Mouse (Mus musculus) intestine, embryonic 15.5 days (tissue): Measurements from ENCODE around the gene Cnst. TPM values are rescaled to one million over a fixed set of nuclear protein-coding genes. Genes with fewer than 3 reads are reported as not detected.

ENCODE experiments used
- ATAC-seq: fragments of 200-750 bp; cut with Nextera tagmentation; 2 replicates; pipeline ENCODE4 v1.8.0; 2017; ENCODE audit warnings: moderate TSS enrichment, moderate library complexity
- H3K27ac ChIP-seq: fragments of 300-500 bp; sonication (generic); 2 replicates; pipeline ENCODE4 v1.5.1; 2015; ENCODE audit warnings: mild to moderate bottlenecking, inconsistent platforms
- H3K27me3 ChIP-seq: fragments of 300-500 bp; sonication (generic); replicated peaks from 2 replicates; pipeline ENCODE4 v1.6.1; 2015; ENCODE audit warnings: inconsistent platforms
- H3K36me3 ChIP-seq: fragments of 300-500 bp; sonication (generic); 2 replicates; pipeline ENCODE4 v1.6.1; 2015; ENCODE audit warnings: inconsistent platforms
- H3K4me1 ChIP-seq: fragments of 300-500 bp; sonication (generic); replicated peaks from 2 replicates; pipeline ENCODE4 v1.6.1; 2015; ENCODE audit warnings: inconsistent platforms
- H3K4me2 ChIP-seq: fragments of 300-500 bp; sonication (generic); replicated peaks from 2 replicates; pipeline ENCODE4 v1.6.1; 2015; ENCODE audit warnings: mild to moderate bottlenecking, inconsistent platforms
- H3K4me3 ChIP-seq: fragments of 300-500 bp; sonication (generic); replicated peaks from 2 replicates; pipeline ENCODE4 v1.5.1; 2015; ENCODE audit warnings: inconsistent platforms
- H3K9ac ChIP-seq: fragments of 300-500 bp; sonication (generic); 2 replicates; pipeline ENCODE4 v1.6.1; 2015; ENCODE audit warnings: inconsistent platforms
- H3K9me3 ChIP-seq: fragments of 300-500 bp; sonication (generic); 2 replicates; pipeline ENCODE4 v1.6.1; 2016; ENCODE audit warnings: inconsistent platforms
- WGBS: fragments of 180-500 bp; shearing (Covaris S2); methylation state at CpG from one replicate; pipeline ENCODE4 v1.1.7; 2015; 5-methylcytosine and 5-hydroxymethylcytosine counted together
- polyA plus RNA-seq: library from polyadenylated mRNA; unstranded; fragments of >200 nt; fragmentation: Nextera tagmentation; extraction: Ambion mirVana; gene quantifications from 2 replicates; pipeline ENCODE4 v1.2.1, GENCODE M21; 2015

Gene Cnst
- polyA plus RNA-seq, 1 experiment from 2014 or later, result 11.8 TPM

DNA sequence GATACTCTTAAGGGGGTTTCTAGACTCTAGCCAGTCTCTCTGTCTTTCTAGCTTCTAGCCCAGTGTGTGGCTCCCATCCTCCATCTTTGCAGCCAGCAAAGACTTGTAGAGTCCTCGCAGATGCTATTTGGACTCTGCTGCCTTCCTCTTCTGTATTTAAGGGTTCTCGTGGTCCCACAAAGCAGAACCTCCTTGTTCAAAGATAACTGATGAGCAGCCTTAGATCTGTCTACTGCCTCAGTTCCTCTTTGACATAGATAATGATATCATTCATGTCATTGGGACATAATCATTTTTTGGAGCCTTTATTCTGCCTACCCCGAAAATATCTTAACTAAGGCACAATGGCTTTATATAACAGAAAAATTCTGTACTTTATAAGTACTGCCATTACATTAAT, 36.9 kb downstream of the Cnst start:
- 0 out of 2 replicates have a peak, but pooled peaks cover 7% of the 10 kb centered on the region for H3K36me3 ChIP-seq
- 90% methylated on average over 3 of the region's 3 CpGs for WGBS
- peaks cover 4% of the 10 kb centered on the region for H3K4me1 ChIP-seq
- H3K27ac ChIP-seq, result no peak overlapping the region
- no peaks in the 10 kb centered on the region for H3K9me3 ChIP-seq
- H3K4me3 ChIP-seq, result no peak overlapping the region
- no peak overlapping the region for H3K9ac ChIP-seq
- ATAC-seq, result no peak
- H3K4me2 ChIP-seq, result no peak overlapping the region
- H3K27me3 ChIP-seq, result no peaks in the 10 kb centered on the region

DNA sequence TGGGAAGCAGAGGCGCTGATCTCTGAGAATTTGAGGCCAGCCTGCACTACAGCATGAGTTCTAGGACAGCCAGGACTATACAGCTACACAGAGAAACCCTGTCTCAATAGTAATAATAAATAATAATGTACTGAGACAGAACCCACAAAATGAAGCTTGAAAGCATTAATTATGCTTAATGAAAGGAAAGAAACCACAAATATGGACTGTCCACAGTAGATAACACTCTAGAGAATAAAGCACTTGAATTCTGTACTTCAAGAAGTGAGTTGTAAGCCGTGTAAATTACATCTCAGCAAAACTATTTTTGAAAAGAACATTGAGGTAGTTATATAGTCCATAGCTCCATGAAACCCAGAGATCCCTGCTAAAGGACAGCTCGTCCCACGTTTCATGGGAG, 38.0 kb downstream of the Cnst start:
- no peak overlapping the region for H3K4me3 ChIP-seq
- no peaks in the 10 kb centered on the region for H3K27me3 ChIP-seq
- WGBS, result 86% methylated on average over 4 of the region's 4 CpGs
- no peak overlapping the region for H3K9ac ChIP-seq
- no peak overlapping the region for H3K27ac ChIP-seq
- no peak overlapping the region for H3K4me2 ChIP-seq
- H3K36me3 ChIP-seq, result 0 out of 2 replicates have a peak, but pooled peaks cover 7% of the 10 kb centered on the region
- ATAC-seq, result no peak
- H3K4me1 ChIP-seq, result peaks cover 7% of the 10 kb centered on the region
- no peaks in the 10 kb centered on the region for H3K9me3 ChIP-seq

DNA sequence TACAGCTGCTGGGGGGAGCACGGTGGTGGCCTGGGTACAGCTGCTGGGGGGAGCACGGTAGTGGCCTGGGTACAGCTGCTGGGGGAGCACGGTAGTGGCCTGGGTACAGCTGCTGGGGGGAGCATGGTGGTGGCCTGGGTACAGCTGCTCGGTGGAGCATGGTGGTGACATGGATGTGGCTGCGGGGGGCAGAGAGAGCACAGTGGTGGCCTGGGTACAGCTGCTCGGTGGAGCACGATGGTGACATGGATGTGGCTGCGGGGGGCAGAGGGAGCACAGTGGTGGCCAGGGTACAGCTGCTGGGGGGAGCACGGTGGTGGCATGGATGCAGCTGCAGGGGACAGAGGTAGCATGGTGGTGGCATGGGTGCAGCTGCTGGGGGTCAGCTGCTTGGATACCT, 39.5 kb downstream of the Cnst start:
- peaks cover 7% of the 10 kb centered on the region for H3K4me1 ChIP-seq
- no peak overlapping the region for H3K4me2 ChIP-seq
- H3K36me3 ChIP-seq, result no peaks in the 10 kb centered on the region
- no peak overlapping the region for H3K27ac ChIP-seq
- H3K9ac ChIP-seq, result no peak overlapping the region
- H3K9me3 ChIP-seq, result no peaks in the 10 kb centered on the region
- ATAC-seq, result no peak
- 88% methylated on average over 9 of the region's 9 CpGs for WGBS
- no peak overlapping the region for H3K4me3 ChIP-seq
- H3K27me3 ChIP-seq, result no peaks in the 10 kb centered on the region

DNA sequence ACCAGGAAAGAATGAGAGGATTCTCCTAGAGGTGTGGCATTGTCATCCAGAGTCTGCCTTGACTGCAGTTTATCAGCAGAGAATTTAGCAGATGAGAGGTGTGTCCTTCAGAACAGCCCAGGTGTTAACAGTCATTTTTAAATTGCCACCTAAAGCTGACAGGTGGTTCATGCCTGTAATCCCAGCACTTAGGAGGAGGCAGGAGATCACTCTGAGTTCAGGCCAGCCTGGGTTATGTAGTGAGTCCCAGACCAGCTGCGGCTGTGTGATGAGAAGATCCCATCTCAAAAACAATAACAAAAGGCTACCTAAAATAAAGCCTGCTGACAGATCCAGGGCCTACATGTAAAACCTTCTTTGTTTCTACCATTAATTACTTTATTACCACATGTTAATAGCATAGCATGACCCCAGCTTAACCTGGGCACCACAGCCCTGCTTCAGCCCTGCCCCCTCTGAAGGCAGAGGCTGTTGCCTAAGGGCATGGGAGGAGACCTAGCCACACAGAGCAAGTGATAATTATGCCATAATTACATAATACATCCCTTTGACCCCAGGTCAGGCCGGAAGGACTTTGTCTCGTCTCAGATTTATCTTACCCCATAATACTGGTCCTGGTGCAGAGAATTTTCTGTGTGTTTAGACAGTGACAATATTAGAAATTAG, 40.4 kb downstream of the Cnst start:
- 26% methylated on average over 3 of the region's 3 CpGs for WGBS
- peak; percentile 74 for ATAC-seq
- H3K4me3 ChIP-seq, result no peak overlapping the region

DNA sequence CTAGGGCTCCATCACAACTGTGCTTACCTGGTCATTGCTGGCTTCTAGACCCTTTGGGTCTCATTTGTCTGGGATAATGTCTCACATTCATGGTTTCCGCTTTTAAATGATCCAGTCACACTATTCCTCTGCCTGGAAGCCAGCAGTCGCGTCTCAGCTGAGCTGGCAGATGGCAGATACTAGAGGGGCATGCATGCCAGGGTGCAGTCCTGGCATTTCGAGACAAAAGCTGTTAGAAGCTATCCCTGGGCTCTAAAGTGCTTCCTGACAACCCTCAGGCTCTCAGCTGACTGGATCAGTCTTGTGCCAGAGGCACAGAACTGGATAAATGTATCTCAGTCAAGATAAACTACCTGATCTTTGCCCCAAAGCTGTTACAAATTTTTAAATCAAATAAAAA, 42.1 kb downstream of the Cnst start:
- no peak overlapping the region for H3K4me2 ChIP-seq
- 77% methylated on average over 4 of the region's 4 CpGs for WGBS
- H3K4me3 ChIP-seq, result no peak overlapping the region
- H3K4me1 ChIP-seq, result peaks cover 7% of the 10 kb centered on the region
- ATAC-seq, result no peak
- no peak overlapping the region for H3K27ac ChIP-seq
- H3K27me3 ChIP-seq, result no peaks in the 10 kb centered on the region
- no peaks in the 10 kb centered on the region for H3K36me3 ChIP-seq
- H3K9ac ChIP-seq, result no peak overlapping the region
- H3K9me3 ChIP-seq, result no peaks in the 10 kb centered on the region

More for the DNA sequence above, 40.4 kb downstream of the Cnst start:
- Histone ChIP-seq H3K27me3 (no peaks in the 10 kb centered on the region), H3K4me1 (peaks cover 7% of the 10 kb centered on the region), H3K4me2 (no peak overlapping the region), H3K27ac (no peak overlapping the region), H3K9ac (no peak overlapping the region), H3K36me3 (no peaks in the 10 kb centered on the region), H3K9me3 (no peaks in the 10 kb centered on the region)

DNA sequence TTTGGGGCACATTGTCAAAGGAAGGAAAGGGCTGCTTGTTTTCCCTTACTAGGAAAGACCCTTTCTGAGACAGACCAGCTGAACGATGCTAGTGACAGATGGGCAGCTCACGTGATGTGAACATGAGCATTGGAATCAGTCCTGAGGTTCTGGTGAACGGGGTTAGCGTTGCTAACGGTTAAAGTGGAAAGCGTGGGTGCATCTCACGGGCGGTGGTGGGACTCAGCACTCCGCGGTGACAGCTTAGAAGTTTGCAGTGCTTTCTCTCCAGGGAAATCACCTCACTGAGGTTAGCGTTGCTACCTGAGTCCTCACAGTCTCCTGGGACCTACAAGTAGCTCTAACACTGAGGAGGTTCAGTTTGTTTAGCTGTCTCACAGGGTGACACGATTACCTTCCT, 45.5 kb downstream of the Cnst start:
- no peak overlapping the region for H3K4me3 ChIP-seq
- 81% methylated on average over 12 of the region's 12 CpGs for WGBS
- no peaks in the 10 kb centered on the region for H3K27me3 ChIP-seq

DNA sequence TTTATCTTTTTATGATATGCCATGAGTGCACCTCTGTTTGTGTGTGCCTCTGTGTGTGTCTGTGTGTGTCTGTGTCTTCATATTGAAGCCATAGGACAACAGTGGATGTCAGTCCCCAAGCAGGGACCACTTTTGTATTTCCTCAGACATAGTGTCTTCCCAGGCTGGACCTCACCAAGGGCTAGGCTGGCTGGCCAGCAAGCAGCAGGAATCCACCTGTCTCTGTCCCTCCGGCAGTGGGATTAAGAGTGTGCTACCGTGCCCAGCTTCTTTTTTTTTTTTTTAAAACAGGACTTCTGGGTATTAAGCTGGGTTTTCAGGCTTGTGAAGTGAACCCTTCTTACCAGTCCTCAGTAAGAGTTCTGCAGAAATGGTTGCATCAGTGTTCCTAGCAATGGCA, 46.0 kb downstream of the Cnst start:
- no peak for ATAC-seq
- no peak overlapping the region for H3K4me2 ChIP-seq
- WGBS, result 86% methylated on average over 2 of the region's 2 CpGs

More for the DNA sequence above, 45.5 kb downstream of the Cnst start:
- Histone ChIP-seq H3K4me2 (no peak overlapping the region), H3K36me3 (no peaks in the 10 kb centered on the region), H3K27ac (no peak overlapping the region), H3K9ac (no peak overlapping the region), H3K4me1 (peaks cover 2% of the 10 kb centered on the region; the same call in 1 of the 2 replicates), H3K9me3 (no peaks in the 10 kb centered on the region)
- no peak for ATAC-seq

DNA sequence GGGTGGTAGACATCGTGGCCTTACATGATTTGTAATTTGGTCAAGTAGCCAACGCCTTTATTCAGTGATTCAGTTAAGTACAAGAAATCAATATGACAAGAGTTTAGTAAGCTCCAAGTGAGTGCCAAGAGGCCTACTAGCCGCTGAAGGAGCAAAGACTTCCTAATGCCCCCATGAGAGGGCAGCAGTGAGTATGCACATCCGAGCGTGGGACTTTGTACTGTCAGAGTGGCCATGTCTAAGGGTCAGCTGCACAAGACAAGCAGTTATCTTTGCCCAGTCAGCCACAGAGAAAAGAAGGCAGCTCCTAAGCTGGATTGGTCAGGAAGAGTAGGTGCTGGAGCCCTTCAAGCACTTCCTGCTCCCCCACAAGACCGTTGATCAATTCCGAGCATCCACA, 46.8 kb downstream of the Cnst start:
- Histone ChIP-seq H3K27ac (no peak overlapping the region), H3K4me1 (peaks cover 2% of the 10 kb centered on the region; the same call in 1 of the 2 replicates), H3K27me3 (no peaks in the 10 kb centered on the region), H3K9me3 (no peaks in the 10 kb centered on the region), H3K4me2 (no peak overlapping the region), H3K36me3 (no peaks in the 10 kb centered on the region), H3K9ac (no peak overlapping the region), H3K4me3 (no peak overlapping the region)
- WGBS, result 82% methylated on average over 7 of the region's 7 CpGs
- ATAC-seq, result no peak

More for the DNA sequence above, 46.0 kb downstream of the Cnst start:
- H3K9ac ChIP-seq, result no peak overlapping the region
- H3K27me3 ChIP-seq, result no peaks in the 10 kb centered on the region
- no peak overlapping the region for H3K27ac ChIP-seq
- H3K4me1 ChIP-seq, result peaks cover 2% of the 10 kb centered on the region; the same call in 1 of the 2 replicates
- H3K36me3 ChIP-seq, result no peaks in the 10 kb centered on the region
- H3K9me3 ChIP-seq, result no peaks in the 10 kb centered on the region
- no peak overlapping the region for H3K4me3 ChIP-seq

DNA sequence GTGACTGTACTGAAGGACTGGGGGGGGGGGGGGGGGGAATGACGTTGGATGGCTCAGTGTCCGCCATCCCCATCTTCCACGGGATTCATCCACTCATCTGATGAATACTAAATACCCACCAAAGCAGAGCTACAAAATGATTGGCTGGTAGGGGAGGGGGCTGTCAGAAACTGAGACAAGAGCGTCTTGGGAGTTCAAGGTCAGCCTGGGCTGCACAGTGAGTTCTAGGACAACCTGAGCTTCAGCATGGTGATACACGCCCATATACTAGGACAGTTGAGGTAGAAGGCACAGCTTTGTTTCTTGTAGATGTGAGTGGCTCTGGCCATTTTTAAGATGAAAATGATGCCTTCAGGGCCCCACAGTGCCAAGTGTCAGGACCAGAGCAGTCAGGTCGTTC, 52.2 kb downstream of the Cnst start:
- H3K4me1 ChIP-seq, result no peaks in the 10 kb centered on the region
- no peak overlapping the region for H3K27ac ChIP-seq
- whole genome bisulfite sequencing, result 79% methylated on average over 6 of the region's 6 CpGs
- no peak overlapping the region for H3K4me2 ChIP-seq
- no peak overlapping the region for H3K9ac ChIP-seq
- no peak overlapping the region for H3K4me3 ChIP-seq
- no peaks in the 10 kb centered on the region for H3K27me3 ChIP-seq
- no peaks in the 10 kb centered on the region for H3K36me3 ChIP-seq
- H3K9me3 ChIP-seq, result no peaks in the 10 kb centered on the region
- no peak for ATAC-seq

DNA sequence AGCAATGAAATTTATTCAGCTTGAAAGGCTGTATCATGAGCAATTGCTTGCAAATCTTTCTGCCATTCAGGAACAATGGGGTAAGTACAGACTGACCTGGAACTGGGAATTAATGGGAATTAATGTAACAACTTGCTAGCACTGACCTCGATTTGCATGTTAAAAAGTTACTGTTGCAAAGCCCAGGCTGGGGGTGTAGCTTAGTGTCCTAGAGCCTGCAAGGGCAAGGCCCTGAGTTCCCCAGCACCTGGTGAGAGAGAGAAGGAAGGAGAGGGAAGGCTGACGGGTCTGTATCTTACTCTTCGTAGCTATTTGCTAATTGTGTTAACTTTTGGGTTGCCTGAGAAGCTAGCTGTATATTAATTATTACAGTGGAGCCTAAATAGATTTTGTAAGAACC, 58.4 kb downstream of the Cnst start:
- Histone ChIP-seq H3K9me3 (no peaks in the 10 kb centered on the region), H3K27me3 (no peaks in the 10 kb centered on the region), H3K27ac (no peak overlapping the region), H3K4me1 (no peaks in the 10 kb centered on the region), H3K4me3 (no peak overlapping the region), H3K9ac (no peak overlapping the region), H3K36me3 (no peaks in the 10 kb centered on the region), H3K4me2 (no peak overlapping the region)
- 71% methylated on average over 3 of the region's 3 CpGs for WGBS
- ATAC-seq, result no peak

DNA sequence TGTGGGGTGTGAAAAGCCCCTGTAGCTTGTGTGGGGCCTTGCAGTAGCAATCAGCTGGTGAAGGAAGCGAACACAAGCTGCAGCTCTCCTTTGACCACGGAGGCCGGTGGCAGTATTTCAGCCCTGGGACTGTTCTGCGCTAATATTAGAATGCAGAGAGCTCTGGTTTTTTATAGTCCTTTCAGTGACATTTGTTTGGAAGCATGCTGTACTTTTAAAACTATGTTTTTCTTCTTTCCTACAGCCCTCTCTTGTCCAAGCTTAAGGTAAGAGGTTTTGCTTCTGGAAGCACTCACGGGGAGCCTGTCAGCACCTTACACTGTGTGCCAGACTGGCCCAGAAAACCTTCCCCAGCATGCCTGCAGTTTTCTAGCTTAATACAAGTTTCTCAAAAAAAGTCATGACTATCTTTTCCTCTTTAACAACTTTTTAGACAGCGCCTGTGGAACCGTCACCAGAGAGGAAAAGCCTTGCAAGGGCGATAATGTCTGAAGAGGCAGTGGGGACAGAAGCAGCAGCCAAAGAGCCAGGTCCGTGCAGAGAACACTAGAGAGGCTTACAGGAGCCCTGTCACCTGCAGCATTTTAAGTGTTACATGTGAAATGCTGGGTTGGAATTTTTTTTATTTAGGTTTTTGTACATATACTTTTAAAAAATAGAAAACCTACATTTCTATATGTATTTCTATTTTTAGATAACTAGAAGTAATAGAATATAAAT, 60.0 kb downstream of the Cnst start:
- no peaks in the 10 kb centered on the region for H3K27me3 ChIP-seq
- no peak for ATAC-seq
- H3K4me3 ChIP-seq, result no peak overlapping the region
- WGBS, result 61% methylated on average over 9 of the region's 9 CpGs
- H3K4me2 ChIP-seq, result no peak overlapping the region
- H3K27ac ChIP-seq, result no peak overlapping the region
- no peak overlapping the region for H3K9ac ChIP-seq
- H3K9me3 ChIP-seq, result no peaks in the 10 kb centered on the region
- H3K36me3 ChIP-seq, result peaks cover 5% of the 10 kb centered on the region; the same call in 1 of the 2 replicates
- no peaks in the 10 kb centered on the region for H3K4me1 ChIP-seq

DNA sequence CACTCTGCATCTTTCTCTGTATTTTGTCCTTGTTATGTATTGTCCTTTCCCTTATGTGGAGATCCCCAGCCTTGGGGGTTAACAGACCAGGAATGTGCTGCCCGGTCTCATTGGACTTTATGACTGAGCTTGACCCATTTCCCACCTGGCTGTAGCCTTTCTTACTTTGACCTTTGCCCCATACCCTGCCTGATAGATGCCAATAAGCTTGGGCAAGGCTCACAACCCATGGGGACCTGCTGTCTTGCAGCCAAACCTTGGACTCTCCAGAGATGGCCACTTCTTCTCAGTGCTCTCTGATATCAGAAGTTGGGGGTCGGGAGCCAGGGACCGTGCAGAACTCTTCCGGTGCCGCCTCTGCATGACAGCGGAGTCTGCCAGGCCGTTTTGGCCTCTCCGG, 62.4 kb downstream of the Cnst start:
- 86% methylated on average over 8 of the region's 8 CpGs for WGBS
- H3K36me3 ChIP-seq, result peaks cover 5% of the 10 kb centered on the region; the same call in 1 of the 2 replicates
- H3K27ac ChIP-seq, result no peak overlapping the region
- no peak overlapping the region for H3K9ac ChIP-seq
- H3K4me1 ChIP-seq, result no peaks in the 10 kb centered on the region
- H3K9me3 ChIP-seq, result no peaks in the 10 kb centered on the region
- H3K27me3 ChIP-seq, result no peaks in the 10 kb centered on the region
- no peak overlapping the region for H3K4me2 ChIP-seq
- no peak overlapping the region for H3K4me3 ChIP-seq
- no peak for ATAC-seq
